Mouse (Mus musculus): ENCODE data around the gene Rab43. TPM values are rescaled to one million over a fixed set of nuclear protein-coding genes. Genes with fewer than 3 reads are reported as not detected.

The Rab43 gene
- polyA plus RNA-seq, 1 experiment from 2014 or later = 16.4 TPM

GRCm38 (mm10) chr6:87788896-87789587 lies 22.9 kb downstream of the Rab43 start:
- peaks cover 11% of the 10 kb centered on the region for H3K36me3 ChIP-seq (ENCODE audit: insufficient read depth, low read length)
- H3K27me3 ChIP-seq (ENCODE audit: insufficient read depth, low read length) = no peaks in the 10 kb centered on the region
- TF ChIP-seq CTCF (IDR thresholded peaks at IDR 0.05; ENCODE audit: low read depth) = no peak
- H3K4me3 ChIP-seq (replicated peaks; ENCODE audit: low read depth, low read length) = no peak overlapping the region
- no peak overlapping the region for H3K9ac ChIP-seq (ENCODE audit: low read depth, low read length)
- H3K4me1 ChIP-seq (replicated peaks; ENCODE audit: insufficient read depth, low read length) = peaks cover 9% of the 10 kb centered on the region
- 35% methylated on average over 5 of the region's 5 CpGs for WGBS
- no peak overlapping the region for H3K4me2 ChIP-seq (ENCODE audit: low read length)
- peak; percentile 62 for DNase-seq (ENCODE audit: low spot score)
- H3K9me3 ChIP-seq (replicated peaks; ENCODE audit: low read length) = no peaks in the 10 kb centered on the region
- peak overlapping the region; percentile 62 for H3K27ac ChIP-seq
- ATAC-seq (replicated peaks; ENCODE audit: low FRiP score, low read depth) = peak; percentile 14; the same call in 1 of the 2 replicates

DNA sequence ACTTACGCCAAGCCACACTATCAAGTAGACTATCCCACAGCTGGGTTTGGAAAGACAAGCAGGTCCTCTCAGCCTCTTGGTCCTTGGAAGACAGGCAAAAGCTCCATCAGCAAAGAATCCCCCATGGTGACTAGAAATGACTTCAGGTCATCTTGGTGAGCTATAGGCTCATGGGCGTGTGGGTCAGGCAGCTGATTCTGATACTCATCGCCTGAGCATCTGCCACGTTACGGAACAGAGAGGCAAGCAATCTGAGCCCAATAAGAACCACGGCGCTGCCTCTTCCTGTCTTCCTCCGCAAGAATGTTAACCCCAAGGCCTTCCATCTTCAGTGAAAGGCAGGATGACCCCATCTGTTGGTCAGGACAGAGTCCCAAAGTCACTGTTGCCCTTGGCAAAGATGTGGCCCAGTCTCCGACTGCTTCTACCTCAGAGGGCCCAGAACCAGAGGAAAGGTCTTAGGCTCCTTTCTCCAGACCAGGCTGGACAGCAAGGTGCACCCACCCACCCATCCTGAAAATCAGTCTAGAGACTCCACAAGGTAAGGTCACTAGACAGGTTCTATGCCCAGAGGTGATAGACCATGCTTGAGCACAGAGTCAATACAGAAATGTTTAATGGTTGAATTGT lies 23.6 kb downstream of the Rab43 start:
- Histone ChIP-seq H3K9me3 (replicated peaks; ENCODE audit: low read length) (no peaks in the 10 kb centered on the region), H3K36me3 (ENCODE audit: insufficient read depth, low read length) (peaks cover 11% of the 10 kb centered on the region), H3K27me3 (ENCODE audit: insufficient read depth, low read length) (no peaks in the 10 kb centered on the region), H3K4me3 (replicated peaks; ENCODE audit: low read depth, low read length) (no peak overlapping the region), H3K27ac (no peak overlapping the region), H3K4me1 (replicated peaks; ENCODE audit: insufficient read depth, low read length) (peaks cover 9% of the 10 kb centered on the region), H3K4me2 (ENCODE audit: low read length) (no peak overlapping the region), H3K9ac (ENCODE audit: low read depth, low read length) (no peak overlapping the region)
- DNase-seq (ENCODE audit: low spot score) (no peak), ATAC-seq (replicated peaks; ENCODE audit: low FRiP score, low read depth) (no peak)
- 82% methylated on average over 9 of the region's 9 CpGs for WGBS
- no peak for TF ChIP-seq CTCF (IDR thresholded peaks at IDR 0.05; ENCODE audit: low read depth)

GRCm38 (mm10) chr6:87787108-87787890 lies 24.7 kb downstream of the Rab43 start:
- no peak for TF ChIP-seq CTCF (IDR thresholded peaks at IDR 0.05; ENCODE audit: low read depth)
- WGBS = 85% methylated on average over 6 of the region's 6 CpGs

DNA sequence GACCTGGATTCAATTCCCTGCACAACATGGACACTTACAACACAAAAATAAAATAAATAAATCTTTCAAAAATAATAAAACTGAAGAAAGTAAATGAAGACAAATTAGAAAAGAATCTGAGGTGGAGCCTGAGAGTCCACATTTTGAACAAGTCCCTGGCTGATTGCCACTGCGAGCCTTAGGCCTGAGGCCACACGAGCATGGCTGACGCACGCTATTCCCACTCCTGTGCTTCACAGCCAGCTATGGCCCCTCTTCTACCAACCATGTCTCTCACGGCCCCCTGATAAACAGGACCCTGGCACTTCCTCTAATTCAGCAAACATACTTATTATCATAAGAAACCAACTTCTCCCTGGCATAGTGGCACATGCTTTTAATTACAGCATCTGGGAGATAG lies 25.3 kb downstream of the Rab43 start:
- Histone ChIP-seq H3K4me2 (ENCODE audit: low read length) (no peak overlapping the region), H3K9ac (ENCODE audit: low read depth, low read length) (no peak overlapping the region), H3K27me3 (ENCODE audit: insufficient read depth, low read length) (no peaks in the 10 kb centered on the region), H3K4me1 (replicated peaks; ENCODE audit: insufficient read depth, low read length) (peaks cover 9% of the 10 kb centered on the region), H3K4me3 (replicated peaks; ENCODE audit: low read depth, low read length) (no peak overlapping the region), H3K9me3 (replicated peaks; ENCODE audit: low read length) (no peaks in the 10 kb centered on the region), H3K36me3 (ENCODE audit: insufficient read depth, low read length) (no peaks in the 10 kb centered on the region), H3K27ac (no peak overlapping the region)
- WGBS = 81% methylated on average over 5 of the region's 5 CpGs
- ATAC-seq (replicated peaks; ENCODE audit: low FRiP score, low read depth) (no peak), DNase-seq (ENCODE audit: low spot score) (no peak)
- no peak for TF ChIP-seq CTCF (IDR thresholded peaks at IDR 0.05; ENCODE audit: low read depth)

More at GRCm38 (mm10) chr6:87787108-87787890, 24.7 kb downstream of the Rab43 start:
- H3K4me3 ChIP-seq (replicated peaks; ENCODE audit: low read depth, low read length) = no peak overlapping the region
- no peak for DNase-seq (ENCODE audit: low spot score)
- H3K27ac ChIP-seq = no peak overlapping the region
- H3K4me1 ChIP-seq (replicated peaks; ENCODE audit: insufficient read depth, low read length) = peaks cover 9% of the 10 kb centered on the region
- no peak for ATAC-seq (replicated peaks; ENCODE audit: low FRiP score, low read depth)
- H3K27me3 ChIP-seq (ENCODE audit: insufficient read depth, low read length) = no peaks in the 10 kb centered on the region
- no peaks in the 10 kb centered on the region for H3K9me3 ChIP-seq (replicated peaks; ENCODE audit: low read length)
- no peak overlapping the region for H3K4me2 ChIP-seq (ENCODE audit: low read length)
- H3K9ac ChIP-seq (ENCODE audit: low read depth, low read length) = no peak overlapping the region
- H3K36me3 ChIP-seq (ENCODE audit: insufficient read depth, low read length) = peaks cover 6% of the 10 kb centered on the region

DNA sequence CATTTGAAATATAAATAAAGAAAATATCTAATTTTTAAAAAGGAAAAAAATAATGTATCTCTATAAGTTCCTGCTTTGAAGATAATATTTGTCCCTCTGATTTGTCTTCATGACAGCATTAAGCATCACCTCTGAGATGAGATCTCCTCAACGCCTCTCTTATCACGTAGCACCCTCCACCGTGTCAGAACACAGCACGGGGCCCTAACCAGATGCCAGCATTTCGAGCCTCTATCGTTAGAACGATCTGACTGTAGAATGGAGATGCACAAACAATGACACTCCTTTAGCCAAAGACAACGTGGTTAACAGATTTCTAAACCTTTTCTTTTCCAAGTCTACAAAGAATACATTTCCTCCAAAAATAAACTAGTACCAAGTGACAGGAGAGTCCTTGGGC lies 27.9 kb downstream of the Rab43 start:
- DNase-seq (ENCODE audit: low spot score) = no peak
- H3K9me3 ChIP-seq (replicated peaks; ENCODE audit: low read length) = no peaks in the 10 kb centered on the region
- no peaks in the 10 kb centered on the region for H3K36me3 ChIP-seq (ENCODE audit: insufficient read depth, low read length)
- H3K27ac ChIP-seq = no peak overlapping the region
- ATAC-seq (replicated peaks; ENCODE audit: low FRiP score, low read depth) = no peak
- H3K4me3 ChIP-seq (replicated peaks; ENCODE audit: low read depth, low read length) = no peak overlapping the region
- no peak for TF ChIP-seq CTCF (IDR thresholded peaks at IDR 0.05; ENCODE audit: low read depth)
- no peak overlapping the region for H3K4me2 ChIP-seq (ENCODE audit: low read length)
- H3K27me3 ChIP-seq (ENCODE audit: insufficient read depth, low read length) = no peaks in the 10 kb centered on the region
- H3K9ac ChIP-seq (ENCODE audit: low read depth, low read length) = no peak overlapping the region
- WGBS = 72% methylated on average over 8 of the region's 8 CpGs
- peaks cover 2% of the 10 kb centered on the region; the same call in 1 of the 2 replicates for H3K4me1 ChIP-seq (replicated peaks; ENCODE audit: insufficient read depth, low read length)

GRCm38 (mm10) chr6:87780546-87781301 lies 31.2 kb downstream of the Rab43 start:
- 86% methylated on average over 10 of the region's 10 CpGs for WGBS
- Histone ChIP-seq H3K4me1 (replicated peaks; ENCODE audit: insufficient read depth, low read length) (no peaks in the 10 kb centered on the region; the same call in 1 of the 2 replicates), H3K27me3 (ENCODE audit: insufficient read depth, low read length) (no peaks in the 10 kb centered on the region), H3K9ac (ENCODE audit: low read depth, low read length) (no peak overlapping the region), H3K36me3 (ENCODE audit: insufficient read depth, low read length) (no peaks in the 10 kb centered on the region), H3K4me2 (ENCODE audit: low read length) (no peak overlapping the region), H3K4me3 (replicated peaks; ENCODE audit: low read depth, low read length) (no peak overlapping the region), H3K27ac (no peak overlapping the region), H3K9me3 (replicated peaks; ENCODE audit: low read length) (no peaks in the 10 kb centered on the region)
- DNase-seq (ENCODE audit: low spot score) (no peak), ATAC-seq (replicated peaks; ENCODE audit: low FRiP score, low read depth) (no peak)
- TF ChIP-seq CTCF (IDR thresholded peaks at IDR 0.05; ENCODE audit: low read depth) = no peak

All from kidney, postnatal 0 days (tissue).